Mouse (Mus musculus): ENCODE data around the gene Il18.

GRCm38 (mm10) chr9:50592955-50593354 is 38.3 kb downstream of the Il18 start:
- TF ChIP-seq POLR2A (IDR thresholded peaks at IDR 0.05; ENCODE audit: insufficient read depth, low read depth, low read length) (no peak), CTCF (IDR thresholded peaks at IDR 0.05) (no peak), EP300 (IDR thresholded peaks at IDR 0.05; ENCODE audit: insufficient read depth, low read depth, low read length) (no peak)
